Mouse (Mus musculus): ENCODE data around the gene Jade2. TPM values are rescaled to one million over a fixed set of nuclear protein-coding genes. Genes with fewer than 3 reads are reported as not detected.

The Jade2 gene
- total and polyA plus RNA-seq, 2 experiments from 2014 or later, result 0.56 to 3.3 TPM

DNA sequence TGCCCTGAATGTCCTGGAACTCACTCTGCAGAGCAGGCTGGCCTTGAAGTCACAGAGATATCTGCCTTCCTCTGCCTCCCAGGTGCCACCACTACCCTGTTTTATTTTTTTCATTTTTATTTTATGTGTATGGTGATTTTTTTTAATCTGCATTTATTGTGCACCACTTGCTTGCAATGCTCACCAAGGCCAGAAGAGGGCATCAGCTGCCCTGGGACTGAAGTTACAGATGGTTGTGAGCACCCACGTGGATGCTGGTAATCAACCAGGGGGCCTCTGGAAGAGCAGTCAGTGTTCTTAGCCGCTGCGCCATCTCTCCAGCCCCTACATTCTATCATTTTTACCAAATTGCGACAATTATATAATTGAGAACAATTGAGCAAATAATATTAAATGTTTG, 46.2 kb downstream of the Jade2 start:
- ATAC-seq, result no peak
- 82% methylated on average over 4 of the region's 4 CpGs for WGBS
- Histone ChIP-seq H3K27me3 (ENCODE audit: insufficient read depth, low read length) (no peaks in the 10 kb centered on the region), H3K4me3 (ENCODE audit: low read depth, low read length) (no peak overlapping the region), H3K9me3 (ENCODE audit: low read length) (no peaks in the 10 kb centered on the region), H3K9ac (no peak overlapping the region), H3K4me1 (ENCODE audit: insufficient read depth) (no peaks in the 10 kb centered on the region), H3K4me2 (ENCODE audit: low read depth) (no peak overlapping the region), H3K27ac (ENCODE audit: low read depth, low read length) (no peak overlapping the region), H3K36me3 (ENCODE audit: insufficient read depth) (no peaks in the 10 kb centered on the region)
- no peak for DNase-seq
- TF ChIP-seq CTCF (IDR thresholded peaks at IDR 0.05; ENCODE audit: low read depth), result peak; percentile 30

DNA sequence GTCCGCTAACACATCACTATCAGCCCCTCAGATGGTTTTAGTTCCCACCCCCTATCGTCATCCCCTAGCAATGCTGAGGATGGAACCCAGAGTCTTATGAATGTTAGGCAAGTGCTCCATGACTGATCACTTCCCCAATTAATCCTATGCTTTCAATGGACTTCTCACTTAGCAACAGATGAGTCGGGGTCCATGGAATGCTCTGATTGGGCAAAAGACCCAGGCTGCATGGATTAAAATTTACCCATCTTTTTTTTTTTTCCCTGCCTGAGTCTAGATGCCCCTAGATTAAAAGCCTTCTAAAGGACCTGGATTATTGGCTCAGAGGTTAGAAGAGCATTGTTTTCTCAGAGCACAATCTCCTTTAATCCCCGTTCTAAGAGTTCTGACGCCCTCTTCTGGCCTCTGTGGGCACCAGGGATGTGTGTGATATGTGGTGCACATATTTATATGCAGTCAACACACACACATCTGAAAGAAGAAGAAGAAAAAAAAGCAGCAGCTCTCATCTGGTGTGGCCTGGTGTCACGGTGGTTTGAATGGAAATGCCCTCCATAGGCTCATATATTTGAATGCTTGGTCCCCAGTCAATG, 47.7 kb downstream of the Jade2 start:
- DNase-seq (peak; percentile 83), ATAC-seq (peak; percentile 68; the same call in 1 of the 2 replicates)
- Histone ChIP-seq H3K4me3 (ENCODE audit: low read depth, low read length) (no peak overlapping the region), H3K4me1 (ENCODE audit: insufficient read depth) (no peaks in the 10 kb centered on the region), H3K27ac (ENCODE audit: low read depth, low read length) (no peak overlapping the region), H3K9me3 (ENCODE audit: low read length) (no peaks in the 10 kb centered on the region), H3K9ac (no peak overlapping the region), H3K4me2 (ENCODE audit: low read depth) (no peak overlapping the region), H3K27me3 (ENCODE audit: insufficient read depth, low read length) (no peaks in the 10 kb centered on the region), H3K36me3 (ENCODE audit: insufficient read depth) (no peaks in the 10 kb centered on the region)
- 67% methylated on average over 6 of the region's 6 CpGs for WGBS
- no peak for TF ChIP-seq CTCF (IDR thresholded peaks at IDR 0.05; ENCODE audit: low read depth)

- Histone ChIP-seq H3K27ac (ENCODE audit: low read depth, low read length) (no peak overlapping the region), H3K9me3 (ENCODE audit: low read length) (no peaks in the 10 kb centered on the region), H3K4me2 (ENCODE audit: low read depth) (no peak overlapping the region), H3K4me3 (ENCODE audit: low read depth, low read length) (no peak overlapping the region), H3K27me3 (ENCODE audit: insufficient read depth, low read length) (no peaks in the 10 kb centered on the region), H3K4me1 (ENCODE audit: insufficient read depth) (no peaks in the 10 kb centered on the region), H3K36me3 (ENCODE audit: insufficient read depth) (no peaks in the 10 kb centered on the region), H3K9ac (no peak overlapping the region)
- ATAC-seq (no peak), DNase-seq (no peak)
- no peak for TF ChIP-seq CTCF (IDR thresholded peaks at IDR 0.05; ENCODE audit: low read depth)
- WGBS, result 58% methylated on average over 13 of the region's 13 CpGs
These were observed 50.2 kb downstream of the Jade2 start for GRCm38 (mm10) chr11:51807108-51807879.

DNA sequence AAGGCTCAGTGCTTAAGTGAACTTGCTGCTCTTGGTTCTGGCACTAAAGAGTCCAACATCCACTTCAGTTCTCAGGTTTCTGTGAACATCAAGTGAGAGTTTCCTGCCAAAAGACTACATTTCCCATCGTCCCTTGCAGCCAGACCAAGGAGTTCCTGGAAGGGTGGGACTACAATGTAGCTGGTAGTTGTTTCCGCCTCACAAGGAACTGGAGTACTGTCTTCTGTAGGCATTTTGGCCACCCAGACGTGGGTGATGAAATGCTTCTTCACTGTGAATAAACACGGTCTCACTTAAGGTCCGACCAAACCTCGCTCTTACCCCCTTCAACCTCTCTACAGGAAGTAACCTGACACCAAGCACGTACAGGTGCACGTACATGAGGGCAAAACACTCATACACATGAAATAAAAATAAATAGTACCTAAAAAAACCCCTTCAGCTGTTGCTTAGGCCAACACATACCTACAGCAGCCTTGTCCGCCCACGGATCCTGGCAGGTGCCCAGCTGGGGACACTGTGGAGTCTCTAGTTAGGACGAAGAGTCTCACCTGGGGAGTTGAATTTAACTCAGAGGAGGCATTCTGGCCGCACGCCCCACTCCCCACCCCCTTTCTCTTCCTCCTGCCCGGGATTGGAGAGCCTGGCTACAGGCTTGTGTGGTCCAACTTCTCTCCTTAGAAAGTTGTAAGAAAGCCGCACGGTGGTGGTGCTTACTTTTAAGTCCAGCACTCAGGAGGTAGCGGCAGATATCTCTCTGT, 52.1 kb downstream of the Jade2 start:
- Histone ChIP-seq H3K9ac (peak overlapping the region; percentile 54), H3K4me1 (ENCODE audit: insufficient read depth) (no peaks in the 10 kb centered on the region), H3K9me3 (ENCODE audit: low read length) (no peaks in the 10 kb centered on the region), H3K27me3 (ENCODE audit: insufficient read depth, low read length) (no peaks in the 10 kb centered on the region), H3K4me3 (ENCODE audit: low read depth, low read length) (peak overlapping the region; percentile 44), H3K4me2 (ENCODE audit: low read depth) (peak overlapping the region; percentile 70), H3K36me3 (ENCODE audit: insufficient read depth) (no peaks in the 10 kb centered on the region), H3K27ac (ENCODE audit: low read depth, low read length) (peak overlapping the region; percentile 62)
- ATAC-seq, result peak; percentile 89
- DNase-seq, result peak; percentile 83
- 17% methylated on average over 17 of the region's 17 CpGs for WGBS
- TF ChIP-seq CTCF (IDR thresholded peaks at IDR 0.05; ENCODE audit: low read depth), result no peak

- DNase-seq (peak; percentile 8), ATAC-seq (no peak)
- TF ChIP-seq CTCF (IDR thresholded peaks at IDR 0.05; ENCODE audit: low read depth), result no peak
- Histone ChIP-seq H3K36me3 (ENCODE audit: insufficient read depth) (no peaks in the 10 kb centered on the region), H3K4me1 (ENCODE audit: insufficient read depth) (no peaks in the 10 kb centered on the region), H3K27me3 (ENCODE audit: insufficient read depth, low read length) (no peaks in the 10 kb centered on the region), H3K9ac (no peak overlapping the region), H3K4me2 (ENCODE audit: low read depth) (no peak overlapping the region), H3K4me3 (ENCODE audit: low read depth, low read length) (no peak overlapping the region), H3K9me3 (ENCODE audit: low read length) (no peaks in the 10 kb centered on the region), H3K27ac (ENCODE audit: low read depth, low read length) (no peak overlapping the region)
- WGBS, result 40% methylated on average over 7 of the region's 8 CpGs
These were observed 56.7 kb downstream of the Jade2 start for GRCm38 (mm10) chr11:51800634-51801325.

GRCm38 (mm10) chr11:51796272-51796671, 61.2 kb downstream of the Jade2 start:
- no peak for DNase-seq
- ATAC-seq, result no peak
- no peak overlapping the region for H3K4me3 ChIP-seq (ENCODE audit: low read depth, low read length)
- H3K9me3 ChIP-seq (ENCODE audit: low read length), result no peaks in the 10 kb centered on the region
- WGBS, result 78% methylated on average over 4 of the region's 4 CpGs
- no peaks in the 10 kb centered on the region for H3K4me1 ChIP-seq (ENCODE audit: insufficient read depth)
- no peak for TF ChIP-seq CTCF (IDR thresholded peaks at IDR 0.05; ENCODE audit: low read depth)
- no peak overlapping the region for H3K27ac ChIP-seq (ENCODE audit: low read depth, low read length)
- no peaks in the 10 kb centered on the region for H3K27me3 ChIP-seq (ENCODE audit: insufficient read depth, low read length)
- H3K9ac ChIP-seq, result no peak overlapping the region
- peaks cover 11% of the 10 kb centered on the region for H3K36me3 ChIP-seq (ENCODE audit: insufficient read depth)
- H3K4me2 ChIP-seq (ENCODE audit: low read depth), result no peak overlapping the region

Data from forebrain, postnatal 0 days (tissue).